Mouse (Mus musculus): ENCODE results near the gene Grcc10. TPM values are rescaled to one million over a fixed set of nuclear protein-coding genes. Genes with fewer than 3 reads are reported as not detected.

Grcc10 gene
- polyA plus RNA-seq, 1 experiment, result 287 TPM

DNA sequence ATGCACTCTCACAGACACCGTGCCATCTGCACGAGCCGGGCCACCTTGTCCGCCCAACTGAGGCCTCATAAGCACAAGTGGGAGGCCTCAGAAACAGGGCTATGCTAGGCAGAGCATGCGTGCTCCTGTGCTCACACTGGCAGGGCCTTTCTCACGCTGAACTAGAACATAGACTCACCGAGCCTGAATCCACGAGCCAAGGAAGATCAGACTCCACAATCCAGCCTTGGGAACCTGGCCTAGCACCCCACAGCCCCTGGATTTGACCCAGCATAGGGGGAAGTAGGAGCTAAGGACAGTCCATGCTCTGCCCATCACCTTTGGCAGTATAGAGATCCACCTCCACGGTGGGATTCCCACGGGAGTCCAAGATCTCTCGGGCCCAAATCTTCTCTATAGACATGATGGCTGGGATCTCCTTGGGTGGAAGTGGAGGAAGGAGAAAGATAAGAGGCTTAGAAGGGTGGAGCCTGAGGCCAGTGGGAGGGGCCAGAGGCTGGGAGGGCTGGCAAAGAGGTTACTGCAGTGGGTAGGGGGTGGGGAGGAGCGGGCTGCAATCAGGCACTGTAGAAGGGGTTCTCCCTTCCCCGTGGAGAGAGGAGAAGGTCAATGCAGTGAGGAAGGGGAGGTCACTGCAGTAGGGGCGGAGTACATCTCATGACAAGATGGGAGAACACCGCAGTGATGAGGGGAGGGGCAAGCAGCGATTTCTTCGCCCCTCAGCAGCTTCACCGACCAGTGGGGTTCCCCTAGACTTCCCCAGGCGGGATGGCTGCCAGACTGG lies 26.9 kb upstream of the Grcc10 start:
- Histone ChIP-seq H3K79me2 (ENCODE audit: control insufficient read depth, insufficient read depth) (no peaks in the 10 kb centered on the region), H3K27me3 (ENCODE audit: control insufficient read depth, insufficient read depth, insufficient read length) (no peaks in the 10 kb centered on the region), H3ac (ENCODE audit: control insufficient read depth, insufficient read length) (no peak overlapping the region), H3K4me2 (ENCODE audit: low read depth) (peak overlapping the region; percentile 89), H3K4me3 (peak overlapping the region; percentile 47), H3K36me3 (ENCODE audit: control insufficient read depth, insufficient read depth) (no peaks in the 10 kb centered on the region)
- TF ChIP-seq TCF3 (IDR thresholded peaks at IDR 0.05; ENCODE audit: insufficient read length, low read depth) (no peak), POLR2AphosphoS2 (IDR thresholded peaks at IDR 0.05; ENCODE audit: insufficient read length, low read depth) (no peak), MYOG (IDR thresholded peaks at IDR 0.05; ENCODE audit: control insufficient read depth in 1 of 3, insufficient read depth in 1 of 3, insufficient read length in 2 of 3, low read depth in 2 of 3) (no peak), TCF12 (IDR thresholded peaks at IDR 0.05; ENCODE audit: insufficient read depth, poor library complexity, severe bottlenecking) (no peak), SRF (IDR thresholded peaks at IDR 0.05; ENCODE audit: control insufficient read depth, insufficient read length, low read depth) (no peak), MAX (IDR thresholded peaks at IDR 0.05; ENCODE audit: low read depth) (no peak), CEBPB (IDR thresholded peaks at IDR 0.05; ENCODE audit: insufficient read depth, poor library complexity, severe bottlenecking) (no peak), POLR2A (IDR thresholded peaks at IDR 0.05; ENCODE audit: insufficient read length, low read depth) (no peak), E2F4 (IDR thresholded peaks at IDR 0.05; ENCODE audit: insufficient read depth) (no peak), USF1 (IDR thresholded peaks at IDR 0.05; ENCODE audit: low read depth) (no peak), MYOD1 (IDR thresholded peaks at IDR 0.05; ENCODE audit: control insufficient read depth in 1 of 3, insufficient read length in 2 of 3, low read depth in 2 of 3) (no peak), REST (IDR thresholded peaks at IDR 0.05; ENCODE audit: insufficient read depth, insufficient read length) (no peak)

DNA sequence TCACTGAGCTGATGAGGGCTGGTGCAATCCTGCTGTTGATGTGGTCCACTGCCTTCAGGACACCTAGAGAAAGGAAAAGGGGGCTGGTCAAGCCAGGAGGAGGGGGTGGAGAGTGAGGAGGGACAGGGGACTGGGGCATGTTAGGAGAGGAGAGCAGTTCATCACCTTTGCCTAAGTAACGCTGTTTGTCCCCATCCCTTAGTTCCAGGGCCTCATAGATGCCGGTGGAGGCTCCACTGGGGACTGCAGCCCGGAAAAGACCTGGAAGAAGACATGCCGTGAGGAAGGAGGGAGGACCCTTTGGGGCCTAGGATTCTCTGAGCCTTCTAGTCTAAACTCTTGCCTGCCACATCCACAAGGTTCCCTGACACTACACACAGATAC lies 26.4 kb upstream of the Grcc10 start:
- Histone ChIP-seq H3K4me3 (no peak overlapping the region), H3K79me2 (ENCODE audit: control insufficient read depth, insufficient read depth) (no peaks in the 10 kb centered on the region), H3ac (ENCODE audit: control insufficient read depth, insufficient read length) (no peak overlapping the region), H3K4me2 (ENCODE audit: low read depth) (peak overlapping the region; percentile 89), H3K27me3 (ENCODE audit: control insufficient read depth, insufficient read depth, insufficient read length) (no peaks in the 10 kb centered on the region), H3K36me3 (ENCODE audit: control insufficient read depth, insufficient read depth) (no peaks in the 10 kb centered on the region)
- TF ChIP-seq MYOG (IDR thresholded peaks at IDR 0.05; ENCODE audit: control insufficient read depth in 1 of 3, insufficient read depth in 1 of 3, insufficient read length in 2 of 3, low read depth in 2 of 3) (no peak), MYOD1 (IDR thresholded peaks at IDR 0.05; ENCODE audit: control insufficient read depth in 1 of 3, insufficient read length in 2 of 3, low read depth in 2 of 3) (no peak), TCF3 (IDR thresholded peaks at IDR 0.05; ENCODE audit: insufficient read length, low read depth) (no peak), POLR2A (IDR thresholded peaks at IDR 0.05; ENCODE audit: insufficient read length, low read depth) (no peak), E2F4 (IDR thresholded peaks at IDR 0.05; ENCODE audit: insufficient read depth) (no peak), CEBPB (IDR thresholded peaks at IDR 0.05; ENCODE audit: insufficient read depth, poor library complexity, severe bottlenecking) (no peak)

DNA sequence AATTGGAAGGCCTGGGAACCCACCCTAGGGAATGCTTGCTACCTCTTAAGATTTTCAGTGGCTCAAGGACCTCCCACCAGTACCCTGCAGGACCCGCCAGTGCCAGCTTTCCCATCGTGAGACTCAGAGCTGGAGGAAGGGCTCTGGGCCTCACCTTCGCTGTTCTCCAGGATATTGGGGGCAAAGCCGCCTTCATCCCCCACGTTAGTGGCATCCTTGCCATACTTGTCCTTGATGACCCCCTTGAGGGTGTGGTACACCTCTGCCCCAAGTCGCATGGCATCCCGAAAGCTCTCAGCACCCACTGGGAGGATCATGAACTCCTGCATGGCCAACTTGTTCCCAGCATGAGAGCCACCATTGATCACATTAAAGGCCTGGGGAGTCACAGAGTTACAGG lies 24.8 kb upstream of the Grcc10 start:
- no peak for TF ChIP-seq POLR2A (IDR thresholded peaks at IDR 0.05; ENCODE audit: insufficient read length, low read depth)
- TF ChIP-seq POLR2AphosphoS2 (IDR thresholded peaks at IDR 0.05; ENCODE audit: insufficient read length, low read depth), result no peak
- TF ChIP-seq TCF3 (IDR thresholded peaks at IDR 0.05; ENCODE audit: insufficient read length, low read depth), result no peak
- H3ac ChIP-seq (ENCODE audit: control insufficient read depth, insufficient read length), result no peak overlapping the region
- H3K27me3 ChIP-seq (ENCODE audit: control insufficient read depth, insufficient read depth, insufficient read length), result no peaks in the 10 kb centered on the region

DNA sequence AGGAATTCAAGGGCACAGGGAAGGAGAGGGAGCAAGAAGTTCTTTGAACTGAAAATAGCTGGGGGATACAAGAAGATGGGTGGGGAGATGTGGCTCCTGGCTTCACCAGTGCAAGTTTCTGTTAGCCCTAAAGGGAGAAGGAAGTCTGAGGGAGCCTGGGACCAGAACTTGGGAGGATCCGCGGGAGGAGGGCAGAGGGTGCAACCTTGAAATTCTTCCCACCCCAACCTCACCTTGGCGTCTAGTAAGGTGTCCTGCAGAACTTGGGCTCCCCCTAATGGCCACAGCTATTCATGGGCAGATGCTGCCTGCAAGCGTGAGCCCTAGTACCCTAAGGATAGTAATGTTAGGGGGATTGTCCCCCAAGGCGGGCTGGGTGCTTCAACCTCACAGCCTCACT lies 18.1 kb upstream of the Grcc10 start:
- Histone ChIP-seq H3K4me2 (ENCODE audit: low read depth) (peak overlapping the region; percentile 87), H3K27me3 (ENCODE audit: control insufficient read depth, insufficient read depth, insufficient read length) (no peaks in the 10 kb centered on the region), H3K4me3 (no peak overlapping the region), H3K36me3 (ENCODE audit: control insufficient read depth, insufficient read depth) (no peaks in the 10 kb centered on the region), H3ac (ENCODE audit: control insufficient read depth, insufficient read length) (no peak overlapping the region), H3K79me2 (ENCODE audit: control insufficient read depth, insufficient read depth) (peaks cover 17% of the 10 kb centered on the region)
- peak; percentile 95 for TF ChIP-seq POLR2AphosphoS2 (IDR thresholded peaks at IDR 0.05; ENCODE audit: insufficient read length, low read depth)
- TF ChIP-seq MYOD1 (IDR thresholded peaks at IDR 0.05; ENCODE audit: control insufficient read depth in 1 of 3, insufficient read length in 2 of 3, low read depth in 2 of 3), result no peak
- no peak for TF ChIP-seq E2F4 (IDR thresholded peaks at IDR 0.05; ENCODE audit: insufficient read depth)
- TF ChIP-seq TCF12 (IDR thresholded peaks at IDR 0.05; ENCODE audit: insufficient read depth, poor library complexity, severe bottlenecking), result no peak
- no peak for TF ChIP-seq CEBPB (IDR thresholded peaks at IDR 0.05; ENCODE audit: insufficient read depth, poor library complexity, severe bottlenecking)
- TF ChIP-seq USF1 (IDR thresholded peaks at IDR 0.05; ENCODE audit: low read depth), result no peak
- TF ChIP-seq POLR2A (IDR thresholded peaks at IDR 0.05; ENCODE audit: insufficient read length, low read depth), result peak; percentile 34

More for the DNA sequence above, 24.8 kb upstream of the Grcc10 start:
- Histone ChIP-seq H3K36me3 (ENCODE audit: control insufficient read depth, insufficient read depth) (no peaks in the 10 kb centered on the region), H3K4me3 (no peak overlapping the region), H3K79me2 (ENCODE audit: control insufficient read depth, insufficient read depth) (no peaks in the 10 kb centered on the region), H3K4me2 (ENCODE audit: low read depth) (no peak overlapping the region)

DNA sequence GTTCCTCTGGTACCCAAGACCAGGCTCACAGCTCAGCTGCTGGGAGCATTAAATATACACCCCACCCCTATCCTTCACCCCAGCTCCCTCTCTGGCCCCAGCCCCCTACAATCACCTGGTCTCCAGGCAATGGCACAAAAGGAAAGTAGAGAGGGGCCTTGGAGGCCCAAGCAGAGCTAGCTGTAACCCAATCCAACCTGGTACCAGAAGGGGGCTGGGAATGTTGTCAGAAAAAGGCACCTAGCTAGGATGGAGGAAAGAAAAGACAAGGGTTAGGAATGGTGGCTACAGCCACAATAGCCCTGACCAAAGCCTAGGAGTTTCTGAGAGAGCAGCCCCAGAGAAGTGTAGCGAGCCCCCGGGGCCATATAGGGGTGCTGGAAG lies 17.7 kb upstream of the Grcc10 start:
- H3K79me2 ChIP-seq (ENCODE audit: control insufficient read depth, insufficient read depth), result peaks cover 21% of the 10 kb centered on the region
- peak overlapping the region; percentile 36 for H3K4me3 ChIP-seq
- H3ac ChIP-seq (ENCODE audit: control insufficient read depth, insufficient read length), result no peak overlapping the region
- no peaks in the 10 kb centered on the region for H3K36me3 ChIP-seq (ENCODE audit: control insufficient read depth, insufficient read depth)
- TF ChIP-seq MYOG (IDR thresholded peaks at IDR 0.05; ENCODE audit: control insufficient read depth in 1 of 3, insufficient read depth in 1 of 3, insufficient read length in 2 of 3, low read depth in 2 of 3) (no peak), POLR2A (IDR thresholded peaks at IDR 0.05; ENCODE audit: insufficient read length, low read depth) (no peak), CEBPB (IDR thresholded peaks at IDR 0.05; ENCODE audit: insufficient read depth, poor library complexity, severe bottlenecking) (no peak), POLR2AphosphoS2 (IDR thresholded peaks at IDR 0.05; ENCODE audit: insufficient read length, low read depth) (peak; percentile 44), USF1 (IDR thresholded peaks at IDR 0.05; ENCODE audit: low read depth) (no peak), MAX (IDR thresholded peaks at IDR 0.05; ENCODE audit: low read depth) (no peak)
- no peaks in the 10 kb centered on the region for H3K27me3 ChIP-seq (ENCODE audit: control insufficient read depth, insufficient read depth, insufficient read length)
- H3K4me2 ChIP-seq (ENCODE audit: low read depth), result peak overlapping the region; percentile 87
